Mouse (Mus musculus) cerebellum, adult 18-20 months (tissue): ENCODE measurements at regions not wholly inside any gene's neighbourhood (a gene's known extent, or its start where the extent isn't known, plus 50 kb on each side); places are given as distances from the start of the nearest gene placed in this dataset.

Experiments
- DNase-seq, 2 experiments: peaks; one replicate each; pipeline ENCODE4 v3.0.0; 2021

DNA sequence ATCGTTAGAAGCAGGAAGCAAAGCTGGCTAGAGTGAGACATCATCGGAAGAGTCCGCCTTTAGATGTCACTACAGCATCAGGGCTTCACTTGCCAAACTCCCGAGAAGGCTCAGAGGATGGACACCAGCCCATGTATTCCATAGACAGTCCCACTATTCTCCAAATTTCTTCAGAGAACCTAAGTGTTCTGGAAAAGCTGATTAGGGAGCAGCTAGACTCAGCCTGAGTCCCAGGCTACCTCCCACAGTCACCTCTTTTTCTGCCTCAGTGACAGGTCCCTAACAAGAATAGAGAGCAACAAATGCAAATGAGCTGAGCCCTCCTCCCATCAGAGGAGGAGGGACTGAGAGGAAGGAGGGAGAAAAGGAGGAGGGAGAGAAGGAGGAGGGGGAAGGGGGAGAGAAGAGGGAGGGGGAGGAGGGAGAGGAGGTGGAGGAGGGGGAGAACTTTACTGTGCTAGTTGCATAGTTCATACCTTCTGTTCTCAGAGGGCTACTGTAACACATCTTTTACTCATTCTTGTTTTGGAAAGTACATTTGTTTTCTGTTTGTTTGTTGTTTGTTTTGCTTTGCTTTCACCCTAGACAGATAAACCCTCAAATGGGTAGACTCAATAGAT lies 465.8 kb downstream of the Tmem182 start:
- no peak for DNase-seq

DNA sequence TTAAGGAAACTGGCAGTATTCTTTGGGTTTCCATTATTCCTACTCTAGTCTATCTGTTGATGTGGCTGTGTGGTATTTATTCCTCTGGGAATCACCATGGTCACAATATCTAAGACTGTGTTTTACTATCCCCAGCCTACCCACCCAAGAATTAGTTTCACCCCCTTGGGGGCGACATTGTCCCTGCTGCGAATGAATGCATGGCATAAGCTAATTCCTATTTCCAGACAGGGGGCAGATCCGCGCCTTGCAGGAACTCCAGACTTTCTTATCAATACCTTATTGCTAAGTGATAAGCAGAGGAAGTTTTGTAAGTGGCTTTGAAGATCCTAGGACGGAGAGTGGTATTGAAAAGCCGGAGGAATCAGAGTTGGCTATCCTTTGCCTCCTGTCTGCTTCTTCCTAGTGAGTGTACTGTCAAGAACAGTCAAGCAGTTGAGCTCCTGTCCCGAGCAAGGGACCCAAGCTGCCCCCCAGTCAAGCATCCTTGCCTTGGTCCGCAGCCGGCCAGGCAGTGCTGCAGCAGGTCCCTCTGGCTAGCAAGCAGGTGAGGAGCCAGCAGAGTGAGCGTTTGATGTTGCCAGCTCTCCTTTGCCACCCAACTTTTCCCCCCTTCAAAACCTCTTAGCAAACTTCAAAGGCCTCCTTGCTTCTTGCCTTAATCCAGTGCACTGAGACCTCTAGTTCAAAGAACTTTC lies 469.3 kb downstream of the Tmem182 start:
- no peak for DNase-seq

DNA sequence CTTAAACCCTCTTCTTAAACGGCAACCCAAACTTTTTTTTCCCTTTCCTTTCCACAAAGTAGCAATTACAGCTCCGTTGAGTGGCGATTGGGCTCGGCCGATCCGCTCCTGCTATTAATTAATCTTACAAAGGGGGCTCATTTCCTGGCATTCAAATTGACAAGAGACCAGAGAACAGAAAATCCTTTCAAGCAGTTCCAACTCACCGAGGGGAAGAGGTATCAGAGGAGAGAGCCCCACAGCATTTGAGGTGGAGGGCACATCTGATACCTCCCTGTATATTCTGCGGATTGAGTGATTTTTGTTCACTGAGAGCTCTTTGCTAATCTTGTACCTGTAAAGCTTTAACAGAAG lies 469.8 kb downstream of the Tmem182 start:
- no peak for DNase-seq

DNA sequence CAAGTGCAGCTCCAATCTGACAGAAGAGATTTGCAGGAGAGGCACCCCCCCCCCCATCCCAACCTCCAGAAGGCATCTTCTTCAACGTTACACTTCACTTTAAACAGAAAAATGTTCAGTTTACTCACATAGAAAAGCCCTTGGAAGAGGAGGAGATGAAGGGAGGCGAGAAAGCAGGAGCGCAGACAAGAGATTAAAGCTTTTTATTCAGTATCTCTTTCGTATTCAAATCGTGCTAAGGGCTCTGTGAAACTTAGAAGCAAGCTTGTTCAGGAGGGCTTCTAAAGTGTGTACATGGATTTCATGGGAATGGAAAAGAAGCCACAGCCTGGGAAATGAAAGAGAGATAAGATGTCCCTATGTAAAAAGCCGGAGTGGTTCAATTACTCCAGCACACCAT lies 470.2 kb downstream of the Tmem182 start:
- DNase-seq, result no peak

DNA sequence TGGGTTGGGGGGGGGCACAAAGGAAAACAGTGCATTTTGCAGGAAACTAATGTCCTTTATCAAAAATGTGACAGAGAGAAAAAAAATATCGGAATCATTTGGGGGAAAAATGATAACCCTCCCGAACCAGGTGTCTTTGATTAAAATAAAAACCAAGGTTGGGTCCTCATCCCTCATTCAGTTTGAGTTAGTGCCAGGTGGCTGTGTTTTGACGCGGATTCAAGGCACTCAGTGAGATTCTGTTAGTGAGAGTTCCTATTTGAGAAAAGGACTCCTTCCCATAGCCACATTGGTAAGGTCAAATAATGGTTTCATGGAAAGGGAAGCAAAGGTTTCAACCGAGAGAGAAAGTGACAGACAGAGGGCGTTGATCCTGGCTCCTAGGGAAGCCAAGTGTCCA lies 470.9 kb downstream of the Tmem182 start:
- DNase-seq, result no peak

DNA sequence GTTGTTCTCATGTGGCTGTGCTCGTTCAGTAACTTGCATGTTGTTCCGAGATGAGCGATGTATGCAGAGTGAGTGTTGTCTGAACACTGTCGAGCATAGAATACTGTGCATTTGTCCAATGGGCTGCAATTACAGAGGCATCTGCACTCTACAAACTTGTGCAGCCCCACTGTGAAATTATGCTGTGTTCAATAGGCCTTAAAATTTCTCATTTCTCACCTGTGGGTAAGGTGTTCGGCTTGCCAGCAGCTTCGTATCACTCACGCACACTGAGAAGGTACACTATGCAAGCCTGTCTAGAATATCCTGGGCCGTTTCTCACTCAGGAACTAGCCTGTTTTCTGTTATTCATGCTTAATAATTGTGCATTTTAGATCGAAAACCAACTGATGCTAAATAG lies 479.8 kb downstream of the Tmem182 start:
- DNase-seq, result no peak

DNA sequence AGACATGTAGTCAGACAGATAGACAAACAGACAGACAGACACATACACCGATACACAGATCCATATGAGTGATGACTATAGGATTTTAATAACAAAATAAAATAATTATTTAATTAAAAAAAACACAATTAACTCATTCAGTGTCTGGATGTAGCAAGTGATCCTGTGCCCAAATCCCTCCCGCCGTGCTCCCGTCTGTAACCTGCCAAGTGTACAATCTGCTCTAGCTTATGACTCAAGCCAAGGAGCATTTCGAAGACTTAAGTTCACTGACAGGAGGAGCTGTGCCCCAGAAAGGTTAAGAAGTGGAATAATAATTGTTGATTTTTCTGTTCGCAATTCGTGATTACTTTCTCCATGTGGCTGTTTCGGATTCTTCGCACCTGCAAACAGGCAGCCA lies 480.8 kb downstream of the Tmem182 start:
- no peak for DNase-seq

DNA sequence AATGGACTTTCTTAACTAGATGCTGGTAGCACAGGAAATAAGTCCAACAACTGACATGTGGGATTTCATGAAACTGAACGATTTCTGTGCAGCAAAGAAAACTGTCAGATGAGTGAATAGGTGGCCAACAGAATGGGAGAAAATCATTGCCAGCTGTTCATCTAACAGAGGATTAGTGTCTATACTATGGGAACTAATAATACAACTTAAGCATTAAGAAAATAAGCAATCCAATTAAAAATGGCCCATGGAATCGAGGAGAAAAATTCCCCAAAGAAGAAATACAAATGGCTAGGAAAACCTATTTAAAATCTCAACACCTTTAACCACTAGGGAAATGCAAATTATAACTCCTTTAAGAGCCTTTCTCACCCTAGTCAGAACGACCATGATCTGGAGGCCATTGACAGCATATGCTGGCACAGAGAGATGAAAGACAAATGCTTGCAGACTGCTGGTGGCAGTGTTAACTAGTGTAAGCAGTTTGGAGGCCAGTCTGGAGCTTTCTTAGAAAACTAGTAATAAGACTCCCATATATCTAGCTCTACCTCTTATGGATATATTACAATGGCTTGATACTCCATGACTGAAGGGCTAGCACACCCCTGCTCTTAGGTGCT lies 521.6 kb downstream of the Tmem182 start:
- no peak for DNase-seq

DNA sequence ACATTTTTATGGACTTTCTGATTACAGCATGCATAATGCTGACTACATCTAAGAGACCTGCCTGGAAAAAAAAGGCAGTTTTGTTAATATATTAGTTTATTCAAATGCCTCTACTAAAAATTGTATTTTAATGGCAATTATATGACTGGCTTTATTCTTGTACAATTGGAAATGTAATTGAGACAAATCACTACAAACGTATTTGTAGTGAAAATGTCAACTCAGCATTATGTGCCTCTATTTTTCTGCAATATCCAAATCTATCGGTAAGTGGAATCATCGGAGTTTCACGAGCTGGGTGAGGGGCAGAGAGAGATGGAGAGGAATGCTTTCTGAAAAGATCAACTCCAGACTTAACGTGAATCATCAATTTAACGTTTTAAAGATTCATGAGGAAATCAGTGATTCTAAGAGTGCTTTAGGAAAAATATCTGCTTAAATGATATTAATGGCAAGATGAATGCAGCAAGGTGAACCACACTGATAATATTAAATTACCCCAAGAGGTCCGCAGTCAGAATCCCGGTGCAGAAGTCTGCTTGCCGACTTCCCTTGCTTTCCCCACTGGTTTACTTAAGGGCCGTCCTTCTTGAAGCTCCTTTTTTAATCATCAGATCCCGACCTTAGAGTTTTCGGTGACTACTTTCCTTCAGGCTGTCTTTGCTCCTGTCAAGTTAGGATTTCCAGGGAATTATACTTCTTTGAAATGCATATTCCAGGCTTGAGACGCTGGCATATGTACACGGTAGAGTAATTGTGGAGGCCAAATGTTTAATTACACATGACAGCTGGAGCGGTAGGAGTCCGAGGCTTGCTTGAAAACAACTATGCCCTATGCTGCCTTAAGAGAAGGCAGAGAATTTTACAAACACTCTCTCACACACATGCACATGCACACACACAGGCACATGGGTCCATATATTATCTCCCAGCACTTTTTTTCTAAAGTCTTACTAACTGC lies 544.7 kb downstream of the Tmem182 start:
- no peak for DNase-seq

DNA sequence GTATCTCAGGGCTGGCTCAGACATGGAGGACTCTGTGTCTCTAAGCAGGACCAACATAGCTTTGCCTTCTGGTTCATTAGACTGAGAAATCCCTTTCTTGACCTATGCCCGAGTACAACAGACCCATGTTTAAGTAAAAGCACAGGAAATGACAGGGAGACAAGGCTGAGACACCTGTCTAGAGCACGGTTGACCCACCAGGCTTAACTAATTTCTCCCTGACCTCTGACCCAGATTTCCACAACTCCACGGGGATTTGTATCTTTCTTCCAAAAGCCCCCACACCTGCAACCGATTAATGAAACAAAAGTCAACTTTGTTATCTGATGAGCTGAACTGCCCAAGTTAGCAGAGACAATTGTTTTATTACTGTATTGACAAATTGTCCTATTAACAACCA lies 553.7 kb downstream of the Tmem182 start:
- DNase-seq, result no peak

DNA sequence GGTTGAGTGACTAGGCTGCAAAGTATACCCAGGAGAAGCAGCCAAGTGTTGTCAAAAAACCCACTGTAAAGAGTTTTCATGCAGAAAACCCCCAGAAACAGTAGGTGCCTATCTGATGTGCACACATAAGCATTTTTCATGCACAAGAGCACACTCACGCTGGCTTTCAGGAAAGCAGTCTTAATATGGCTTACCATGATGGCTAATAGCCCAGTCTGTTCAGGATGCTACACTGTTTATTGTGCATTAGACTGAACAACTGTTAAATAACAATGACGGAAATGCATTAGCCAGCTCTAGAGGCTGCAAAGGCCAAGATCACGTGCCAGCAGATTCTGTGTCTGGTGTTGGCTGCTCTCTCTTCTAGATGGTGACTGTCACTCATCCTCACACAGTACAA lies 556.1 kb downstream of the Tmem182 start:
- DNase-seq, result no peak

DNA sequence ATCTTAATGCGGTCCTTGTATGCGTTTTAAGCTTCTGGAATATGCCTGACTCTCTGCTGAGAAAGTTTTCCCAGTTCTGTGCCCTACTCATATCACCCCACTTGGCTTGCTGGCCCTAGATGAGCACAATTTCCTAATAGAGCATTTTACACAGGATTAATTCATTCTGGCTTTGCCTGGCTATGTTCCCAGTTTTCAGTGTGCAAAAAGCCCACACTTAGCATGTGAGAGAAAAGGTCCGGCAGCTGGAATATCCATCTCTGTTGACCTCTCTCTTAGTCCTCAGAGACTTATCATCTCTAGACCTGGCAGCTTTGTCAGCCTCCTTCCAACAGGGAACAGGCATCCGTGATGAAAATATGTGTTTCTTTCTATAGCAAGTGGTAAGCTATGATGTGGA lies 574.6 kb downstream of the Tmem182 start:
- no peak for DNase-seq

DNA sequence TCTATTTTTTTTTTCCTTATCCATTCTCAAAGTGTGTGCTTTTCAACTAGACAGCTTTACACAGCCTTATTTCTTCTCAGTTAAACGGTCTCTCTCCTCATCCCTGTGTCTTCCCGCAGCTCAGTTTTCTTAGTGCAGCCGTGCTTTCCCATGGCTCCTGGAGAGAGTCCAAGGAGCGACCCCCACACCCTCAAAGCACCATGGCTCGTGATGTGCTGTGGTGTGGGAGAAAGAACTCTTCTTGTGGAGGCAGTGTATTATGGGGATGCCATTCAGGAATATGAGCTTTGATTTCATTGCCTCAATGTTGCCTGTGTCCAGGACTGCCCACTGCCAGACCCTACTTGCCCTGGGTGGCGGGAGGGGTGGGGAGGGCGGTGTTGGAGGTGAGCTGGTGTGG lies 576.1 kb downstream of the Tmem182 start:
- DNase-seq, result no peak

DNA sequence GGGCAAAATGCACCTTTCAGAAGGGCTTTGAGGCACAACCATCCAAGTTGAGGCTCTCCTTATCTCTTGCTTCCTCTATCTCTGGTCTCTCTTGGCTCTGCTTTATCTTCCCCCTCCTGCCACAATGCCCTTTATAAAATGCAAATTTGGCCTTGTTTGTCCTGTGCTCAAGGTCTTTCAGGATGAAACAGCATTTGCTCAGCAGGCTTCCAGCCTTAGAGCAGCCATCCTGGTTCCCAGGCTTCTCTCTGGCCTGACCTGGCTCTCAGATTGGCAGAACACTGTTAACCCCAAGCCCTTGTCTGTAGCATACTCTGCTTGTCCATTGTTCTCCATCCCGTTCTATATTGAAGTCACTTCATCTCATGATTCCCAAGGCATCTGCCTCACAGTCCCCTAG lies 579.3 kb downstream of the Tmem182 start:
- no peak for DNase-seq

DNA sequence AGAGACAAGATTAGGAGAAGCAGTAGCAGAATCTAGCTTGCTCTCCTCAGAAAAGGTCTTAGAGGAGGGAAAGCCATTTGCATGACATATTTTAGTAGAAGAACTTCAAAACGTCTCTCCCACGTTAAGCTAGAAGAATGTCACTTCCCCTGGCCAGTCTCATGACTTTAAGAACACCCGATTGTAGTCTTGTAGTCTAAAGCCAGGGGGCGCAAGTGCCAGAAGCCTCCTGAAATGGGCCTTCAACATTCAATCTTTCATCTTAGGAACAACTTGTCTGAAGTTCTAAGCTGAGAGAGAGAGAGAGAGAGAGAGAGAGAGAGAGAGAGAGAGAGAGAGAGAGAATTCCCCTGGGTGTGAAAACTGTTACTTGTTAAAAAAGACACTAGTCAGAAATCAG lies 581.0 kb downstream of the Tmem182 start:
- DNase-seq, result no peak

DNA sequence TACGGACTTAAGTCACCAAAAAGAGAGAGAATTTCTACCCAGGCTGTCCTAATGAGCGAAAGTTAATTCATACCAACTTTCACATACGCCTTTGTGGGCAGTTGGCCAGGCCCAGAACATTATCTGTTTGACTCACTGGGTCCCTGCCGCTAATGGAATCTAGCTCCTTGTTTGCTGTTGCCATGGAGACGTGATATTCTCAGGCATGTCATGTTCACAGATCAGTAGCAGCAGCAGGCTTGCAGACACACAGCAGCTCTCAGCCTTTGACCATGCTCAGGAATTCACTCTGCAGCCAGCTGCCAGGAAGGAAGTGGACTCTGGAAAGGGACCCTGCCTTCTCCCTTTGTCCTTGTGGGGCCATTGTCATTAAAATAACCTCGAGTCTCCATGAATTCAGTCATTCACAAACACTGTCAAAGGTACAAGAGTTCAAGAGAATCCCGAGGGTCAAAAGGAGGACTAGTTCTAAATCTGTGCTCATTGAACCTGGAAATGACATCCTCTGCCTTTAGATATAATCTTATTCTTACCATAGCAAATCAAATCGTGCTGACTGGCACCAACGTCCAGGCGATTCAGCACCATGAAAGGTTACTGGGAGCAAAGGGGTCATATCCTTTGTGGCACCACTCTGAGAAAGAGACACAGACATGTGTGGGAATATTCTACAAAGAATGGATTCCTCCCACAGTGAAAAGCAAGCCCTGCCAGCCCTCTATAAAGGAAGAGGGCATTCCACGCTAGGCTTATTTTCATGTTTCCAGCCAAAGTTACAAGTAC lies 584.9 kb downstream of the Tmem182 start:
- DNase-seq, result no peak

DNA sequence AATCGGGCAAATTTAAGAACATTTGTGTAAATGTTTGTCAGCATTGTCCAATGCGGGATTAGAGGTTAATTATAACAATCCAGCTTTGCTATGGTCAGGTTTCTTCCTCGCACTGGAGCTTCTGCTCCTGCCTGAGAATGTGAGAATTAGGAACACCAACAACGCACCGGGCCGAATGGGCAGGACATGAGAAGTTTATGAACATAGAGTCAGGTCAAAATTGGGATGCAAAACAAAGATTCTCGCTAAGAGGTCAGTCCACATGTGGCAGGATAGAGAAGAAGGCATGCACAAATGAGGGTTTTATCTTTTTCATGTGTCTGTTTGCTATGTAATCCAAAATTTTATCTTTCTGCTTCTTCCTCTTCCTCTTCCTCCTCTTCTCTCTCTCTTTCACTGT lies 585.7 kb downstream of the Tmem182 start:
- no peak for DNase-seq

DNA sequence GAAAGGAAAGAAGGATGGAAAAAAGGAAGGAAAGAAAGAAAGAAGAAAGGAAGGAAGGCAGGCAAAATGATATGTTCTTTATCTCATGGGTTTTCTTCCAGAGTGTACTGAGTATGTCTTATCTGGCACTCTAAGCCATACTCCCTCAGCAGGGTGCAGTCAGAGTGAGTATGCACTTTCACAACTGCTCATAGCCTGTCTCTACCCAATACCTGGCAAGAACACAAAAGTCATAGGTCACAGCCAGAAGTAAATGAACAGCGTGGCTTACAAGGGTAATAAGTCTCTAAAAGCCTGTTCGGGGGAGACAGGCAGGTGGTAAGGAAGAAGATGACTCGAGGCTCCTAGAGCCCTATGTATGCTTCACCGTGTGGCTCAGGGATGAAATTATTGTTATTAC lies 587.9 kb downstream of the Tmem182 start:
- DNase-seq, result no peak

DNA sequence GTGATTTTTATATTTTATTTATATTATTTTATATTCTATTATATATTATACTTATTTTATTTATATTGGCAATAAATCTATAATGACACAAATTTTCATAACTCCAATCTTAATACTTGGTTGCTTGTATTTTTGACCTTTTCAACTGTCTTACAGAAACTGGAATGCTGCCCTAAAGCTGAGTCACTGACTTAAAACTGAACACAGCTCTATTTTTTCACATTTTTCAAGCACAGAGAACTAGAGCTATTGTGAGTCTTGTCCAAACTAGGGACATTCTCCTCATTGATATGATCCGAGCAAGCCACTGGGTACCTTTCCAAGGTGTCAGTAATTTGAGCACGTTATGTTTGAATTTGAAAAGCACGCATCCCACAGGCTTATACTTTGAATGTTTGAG lies 589.7 kb downstream of the Tmem182 start:
- no peak for DNase-seq

DNA sequence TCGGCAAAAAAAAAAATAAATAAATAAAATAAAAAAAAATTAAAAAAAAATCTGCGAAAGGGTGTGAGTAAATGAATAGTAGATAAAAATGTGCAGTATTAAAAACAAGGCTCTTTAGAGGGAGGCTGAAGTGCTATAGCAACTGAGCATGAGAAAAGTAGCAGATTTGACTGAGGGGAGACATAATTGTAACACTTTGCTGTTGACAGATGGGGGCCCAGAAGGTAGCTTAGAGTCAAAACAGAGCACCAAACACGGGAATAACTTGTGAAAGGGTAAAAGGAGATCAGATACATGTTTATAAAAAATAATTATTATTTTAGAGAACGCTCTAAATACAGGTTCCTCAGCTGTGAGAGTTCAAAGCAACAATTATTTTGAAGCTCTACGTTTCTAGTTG lies 605.1 kb downstream of the Tmem182 start:
- no peak for DNase-seq

DNA sequence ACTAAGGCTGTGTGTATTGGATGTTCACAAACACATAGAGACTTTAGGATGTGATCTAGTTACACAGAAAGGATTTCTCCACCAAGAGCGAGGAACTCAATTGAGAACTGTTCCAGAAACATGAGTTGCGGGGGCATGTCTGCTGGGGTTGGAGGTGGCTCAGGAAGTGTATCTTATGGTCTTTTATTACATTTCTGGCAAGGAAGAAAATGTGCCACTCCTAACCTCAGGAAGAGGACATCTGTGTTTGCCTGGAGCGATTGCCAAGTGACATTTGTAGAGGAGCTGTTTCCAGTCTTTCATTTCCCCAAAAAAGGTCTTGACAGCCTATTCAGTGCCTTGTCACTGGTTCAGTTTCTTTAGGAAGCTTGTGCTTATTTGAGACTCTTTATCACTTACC lies 606.2 kb downstream of the Tmem182 start:
- DNase-seq, result no peak

DNA sequence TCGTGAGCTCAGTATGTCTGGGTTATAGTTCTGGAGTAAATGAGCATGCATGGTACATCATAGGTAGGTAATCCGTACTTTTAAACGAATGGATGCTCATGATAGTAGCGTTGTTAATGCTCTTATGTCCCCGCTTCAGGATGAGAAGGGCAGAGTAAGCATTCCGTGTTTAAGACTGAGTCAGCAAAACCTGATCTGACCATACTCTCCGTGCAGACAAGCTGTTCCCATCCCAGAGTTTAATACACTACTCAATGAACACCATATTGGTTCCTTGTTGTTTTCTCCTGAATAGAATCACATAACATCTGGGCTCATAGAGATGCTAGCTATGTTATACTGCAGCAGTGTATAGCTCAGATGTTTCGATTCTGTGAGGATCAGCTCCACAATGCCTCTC lies 606.7 kb downstream of the Tmem182 start:
- DNase-seq, result no peak
